Mouse (Mus musculus) forebrain, embryonic 12.5 days (tissue): ENCODE data around the gene Gm28042. TPM values are rescaled to one million over a fixed set of nuclear protein-coding genes. Genes with fewer than 3 reads are reported as not detected.

Source experiments
- ATAC-seq: fragments of 200-750 bp; cut with Nextera tagmentation; 2 replicates; pipeline ENCODE4 v1.8.0; 2017; ENCODE audit warnings: moderate TSS enrichment; ENCODE audit not compliant: low FRiP score
- H3K27ac ChIP-seq: fragments of 300-500 bp; sonication (generic); 2 replicates; pipeline ENCODE4 v1.5.1; 2016; ENCODE audit warnings: mild to moderate bottlenecking
- H3K27me3 ChIP-seq: fragments of 300-500 bp; sonication (generic); 2 replicates; pipeline ENCODE4 v1.6.1; 2016; ENCODE audit warnings: mild to moderate bottlenecking
- H3K36me3 ChIP-seq: fragments of 300-500 bp; sonication (generic); replicated peaks from 2 replicates; pipeline ENCODE4 v1.6.1; 2016; ENCODE audit warnings: mild to moderate bottlenecking
- H3K4me1 ChIP-seq: fragments of 300-500 bp; sonication (generic); 2 replicates; pipeline ENCODE4 v1.6.1; 2016
- H3K4me2 ChIP-seq: fragments of 300-500 bp; sonication (generic); 2 replicates; pipeline ENCODE4 v1.6.1; 2016; ENCODE audit warnings: mild to moderate bottlenecking, moderate library complexity
- H3K4me3 ChIP-seq: fragments of 300-500 bp; sonication (generic); replicated peaks from 2 replicates; pipeline ENCODE4 v1.5.1; 2016; ENCODE audit warnings: mild to moderate bottlenecking
- H3K9ac ChIP-seq: fragments of 300-500 bp; sonication (generic); 2 replicates; pipeline ENCODE4 v1.6.1; 2016; ENCODE audit warnings: mild to moderate bottlenecking
- H3K9me3 ChIP-seq: fragments of 300-500 bp; sonication (generic); 2 replicates; pipeline ENCODE4 v1.6.1; 2016
- WGBS: fragments of 180-500 bp; shearing (Covaris S2); methylation state at CpG from one replicate; pipeline ENCODE4 v1.1.7; 2016; 5-methylcytosine and 5-hydroxymethylcytosine counted together
- polyA plus RNA-seq: library from polyadenylated mRNA; unstranded; fragments of >200 nt; fragmentation: Nextera tagmentation; extraction: Ambion mirVana; gene quantifications from 2 replicates; pipeline ENCODE4 v1.2.1, GENCODE M21; 2016

The Gm28042 gene
- polyA plus RNA-seq, 1 experiment from 2014 or later = 7.3 TPM

DNA sequence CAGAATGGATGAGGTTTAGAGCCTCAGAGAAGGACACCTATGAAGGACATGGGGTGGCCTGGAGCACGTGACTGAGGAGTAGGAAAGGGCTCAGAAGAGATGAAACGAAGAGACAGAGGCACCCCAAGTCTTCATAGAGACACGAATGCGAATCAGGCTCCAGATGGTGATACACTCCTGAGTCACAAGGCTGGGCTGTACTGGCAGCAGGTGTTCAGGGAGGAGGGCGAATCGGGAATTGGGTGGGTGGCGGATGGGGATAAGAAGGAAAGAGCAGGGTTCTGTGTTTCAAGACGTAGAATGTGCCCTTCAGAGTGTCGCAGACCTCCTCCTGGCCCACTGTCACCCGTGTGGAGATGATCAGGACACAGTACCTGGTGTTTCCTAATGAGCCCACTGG is 38.0 kb downstream of the Gm28042 start:
- Histone ChIP-seq H3K27me3 (0 out of 2 replicates have a peak, but pooled peaks cover under 1% of the 10 kb centered on the region), H3K4me3 (no peak overlapping the region), H3K9ac (no peak overlapping the region), H3K27ac (no peak overlapping the region), H3K4me1 (no peaks in the 10 kb centered on the region; the same call in 1 of the 2 replicates), H3K9me3 (no peaks in the 10 kb centered on the region), H3K36me3 (no peaks in the 10 kb centered on the region), H3K4me2 (no peak overlapping the region)
- no peak for ATAC-seq
- WGBS = 90% methylated on average over 10 of the region's 10 CpGs

DNA sequence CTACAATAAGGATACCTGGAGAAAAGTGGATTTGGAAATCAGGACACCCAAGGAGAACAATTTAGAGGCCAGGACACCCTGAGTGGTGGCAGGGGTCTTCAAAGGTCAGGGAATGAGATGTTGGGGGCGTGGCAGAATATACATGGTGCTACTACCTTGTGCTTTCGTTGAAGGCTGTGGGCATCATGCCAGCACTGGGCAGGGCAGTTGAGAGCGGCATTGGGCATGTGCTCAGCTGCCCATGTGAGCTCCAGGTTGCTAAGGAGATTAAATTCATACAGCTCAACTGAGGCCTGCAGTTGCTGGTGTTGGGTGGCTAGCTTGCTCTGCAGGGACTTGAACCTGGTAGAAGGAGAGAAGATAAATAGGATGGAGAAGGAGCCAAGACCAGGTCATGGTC is 38.9 kb downstream of the Gm28042 start:
- no peak overlapping the region for H3K4me2 ChIP-seq
- no peak overlapping the region for H3K9ac ChIP-seq
- H3K9me3 ChIP-seq = no peaks in the 10 kb centered on the region
- no peaks in the 10 kb centered on the region; the same call in 1 of the 2 replicates for H3K4me1 ChIP-seq
- H3K36me3 ChIP-seq = no peaks in the 10 kb centered on the region
- ATAC-seq = no peak
- 87% methylated on average over 3 of the region's 3 CpGs for WGBS
- H3K27me3 ChIP-seq = 0 out of 2 replicates have a peak, but pooled peaks cover 7% of the 10 kb centered on the region
- no peak overlapping the region for H3K4me3 ChIP-seq
- H3K27ac ChIP-seq = no peak overlapping the region

DNA sequence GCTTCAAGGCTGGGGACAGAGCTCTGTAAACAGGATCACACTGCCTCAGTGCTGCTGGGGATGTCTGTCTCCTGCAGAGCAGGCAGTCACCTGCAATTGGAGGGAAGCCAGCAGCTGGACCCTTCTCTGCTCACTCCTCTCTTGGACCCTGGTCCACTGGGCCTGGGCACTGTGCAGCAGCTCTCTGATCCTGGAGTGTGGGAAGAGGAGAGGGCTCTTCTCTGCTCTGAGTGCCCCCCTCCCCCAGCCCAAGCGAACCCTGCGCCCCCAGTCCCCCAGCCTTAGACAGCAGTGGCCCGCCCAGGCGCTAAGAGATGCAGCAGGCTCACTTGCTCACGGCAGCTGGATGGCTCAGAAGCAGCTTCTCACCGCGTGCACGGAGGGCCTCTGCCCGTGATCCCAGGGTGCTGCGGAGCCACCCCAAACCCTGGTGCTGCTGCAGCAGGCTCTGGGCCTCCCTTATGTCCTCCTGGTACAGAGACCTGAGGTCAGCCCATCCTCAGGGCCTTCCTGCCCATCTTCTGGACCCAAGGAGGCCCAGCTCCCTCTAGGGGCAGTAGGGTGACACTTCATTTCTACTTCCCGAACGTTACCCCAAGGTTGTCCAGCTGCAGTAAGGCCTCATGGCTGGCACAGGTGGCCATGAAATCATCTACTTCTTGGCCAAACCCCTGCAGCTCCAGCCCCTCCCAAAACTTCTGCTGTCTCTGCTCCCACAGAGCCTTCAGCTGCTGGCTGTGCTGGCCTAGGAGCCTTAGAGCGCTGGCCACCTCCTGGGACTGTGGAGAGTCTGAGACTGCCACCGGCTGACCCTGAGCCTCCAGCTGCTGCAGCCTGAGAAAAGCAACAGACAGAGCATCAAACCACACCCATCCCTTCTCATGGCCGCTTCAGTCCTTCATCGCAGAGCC is 41.5 kb downstream of the Gm28042 start:
- ATAC-seq = peak; percentile 51
- Histone ChIP-seq H3K36me3 (no peaks in the 10 kb centered on the region), H3K9me3 (no peaks in the 10 kb centered on the region), H3K9ac (no peak overlapping the region), H3K4me1 (no peaks in the 10 kb centered on the region; the same call in 1 of the 2 replicates), H3K4me2 (no peak overlapping the region), H3K27me3 (0 out of 2 replicates have a peak, but pooled peaks cover 9% of the 10 kb centered on the region), H3K27ac (no peak overlapping the region), H3K4me3 (no peak overlapping the region)
- WGBS = 38% methylated on average over 16 of the region's 16 CpGs

DNA sequence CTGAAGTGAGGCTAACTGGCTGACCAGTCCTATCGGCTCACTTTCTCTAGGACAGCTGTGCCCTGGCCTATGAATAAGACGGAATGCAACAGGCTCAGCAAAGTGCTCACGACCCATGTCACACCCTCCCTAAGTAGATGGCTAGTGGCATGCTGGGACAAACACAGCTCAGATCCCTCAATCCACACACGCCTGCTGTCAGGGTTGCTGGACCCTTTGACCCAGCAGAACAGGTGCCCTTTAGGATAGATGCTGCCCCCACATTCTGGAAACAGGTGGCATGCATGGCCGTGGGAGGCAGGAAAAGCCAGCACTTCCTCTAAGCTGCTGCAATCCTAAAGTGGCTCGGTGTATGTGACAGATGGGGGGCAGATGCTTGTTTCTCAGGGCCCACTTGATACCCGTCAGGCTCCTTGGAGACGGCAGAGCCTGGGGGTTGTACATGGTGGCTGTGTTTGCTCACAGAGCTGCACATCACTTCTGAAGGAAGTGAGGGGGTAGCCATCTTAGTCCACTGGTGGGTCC is 42.2 kb downstream of the Gm28042 start:
- H3K27me3 ChIP-seq = peaks cover 16% of the 10 kb centered on the region
- no peak overlapping the region for H3K9ac ChIP-seq
- no peaks in the 10 kb centered on the region for H3K9me3 ChIP-seq
- no peaks in the 10 kb centered on the region for H3K36me3 ChIP-seq
- H3K4me3 ChIP-seq = no peak overlapping the region
- no peaks in the 10 kb centered on the region; the same call in 1 of the 2 replicates for H3K4me1 ChIP-seq
- no peak for ATAC-seq
- WGBS = 79% methylated on average over 8 of the region's 8 CpGs
- no peak overlapping the region for H3K27ac ChIP-seq
- no peak overlapping the region for H3K4me2 ChIP-seq

DNA sequence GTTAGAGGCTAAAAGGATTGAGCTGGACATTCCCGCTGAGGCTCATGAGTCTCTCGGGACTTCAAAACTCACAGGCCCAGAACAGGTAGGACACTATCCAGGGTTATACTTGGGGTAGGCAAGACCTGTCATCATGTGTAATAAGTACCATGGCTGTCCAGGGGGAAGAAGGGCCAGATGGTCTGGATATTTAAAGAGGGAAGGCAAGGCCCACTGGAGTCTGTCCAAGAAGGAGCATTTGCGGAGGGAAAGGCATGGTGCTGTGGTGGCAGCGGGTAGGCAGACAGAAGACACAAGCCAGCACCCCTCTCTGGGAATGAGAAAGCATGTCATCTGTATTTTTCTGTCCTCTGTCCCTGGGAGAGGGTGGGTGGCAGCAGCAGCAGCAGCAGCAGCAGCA is 46.8 kb downstream of the Gm28042 start:
- no peak overlapping the region for H3K4me2 ChIP-seq
- peaks cover 55% of the 10 kb centered on the region for H3K27me3 ChIP-seq
- no peak overlapping the region for H3K9ac ChIP-seq
- no peak overlapping the region for H3K27ac ChIP-seq
- WGBS = 91% methylated on average over 4 of the region's 4 CpGs
- H3K4me3 ChIP-seq = no peak overlapping the region
- H3K9me3 ChIP-seq = no peaks in the 10 kb centered on the region
- peaks cover 11% of the 10 kb centered on the region for H3K4me1 ChIP-seq
- no peak for ATAC-seq
- H3K36me3 ChIP-seq = no peaks in the 10 kb centered on the region

DNA sequence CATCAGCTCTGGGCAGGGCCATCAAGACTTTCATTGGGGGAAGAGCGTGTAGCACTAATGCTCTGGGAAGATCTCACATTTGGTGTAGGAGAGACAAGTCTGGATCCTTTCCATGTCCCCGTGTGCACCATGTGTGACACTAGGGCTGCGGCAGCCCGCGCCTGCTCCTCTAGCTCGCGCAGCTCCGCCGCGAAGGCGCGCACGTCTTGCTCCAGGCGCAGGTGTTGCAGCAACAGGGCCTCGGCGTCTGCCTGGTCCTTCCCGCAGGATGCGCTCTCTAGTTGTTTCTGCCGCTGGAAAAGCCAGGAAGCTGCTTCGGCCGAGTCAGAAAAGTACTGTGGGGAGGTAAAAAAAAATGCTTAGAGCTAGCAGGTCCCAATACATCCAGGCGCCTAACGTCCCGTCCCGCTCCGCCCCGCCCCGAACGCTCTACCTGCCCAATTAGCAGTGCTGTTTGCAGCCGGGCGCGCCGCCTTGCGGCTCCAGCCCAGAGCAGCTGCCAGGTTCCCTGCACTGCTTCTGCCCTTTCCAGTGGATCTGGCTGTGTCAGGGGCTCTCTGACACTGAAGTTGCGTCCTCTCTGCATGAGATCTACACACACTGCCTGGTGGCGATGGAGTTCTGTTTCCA is 48.9 kb downstream of the Gm28042 start:
- peak; percentile 67; the same call in 1 of the 2 replicates for ATAC-seq
- H3K9ac ChIP-seq = 0 out of 2 replicates have a peak overlapping the region, but pooled peaks have one; percentile 21
- H3K9me3 ChIP-seq = no peaks in the 10 kb centered on the region
- peaks cover 11% of the 10 kb centered on the region for H3K4me1 ChIP-seq
- H3K36me3 ChIP-seq = no peaks in the 10 kb centered on the region
- 1% methylated on average over 36 of the region's 36 CpGs for WGBS
- peak overlapping the region; percentile 41 for H3K4me3 ChIP-seq
- no peak overlapping the region for H3K27ac ChIP-seq
- peaks cover 50% of the 10 kb centered on the region for H3K27me3 ChIP-seq
- H3K4me2 ChIP-seq = peak overlapping the region; percentile 58

DNA sequence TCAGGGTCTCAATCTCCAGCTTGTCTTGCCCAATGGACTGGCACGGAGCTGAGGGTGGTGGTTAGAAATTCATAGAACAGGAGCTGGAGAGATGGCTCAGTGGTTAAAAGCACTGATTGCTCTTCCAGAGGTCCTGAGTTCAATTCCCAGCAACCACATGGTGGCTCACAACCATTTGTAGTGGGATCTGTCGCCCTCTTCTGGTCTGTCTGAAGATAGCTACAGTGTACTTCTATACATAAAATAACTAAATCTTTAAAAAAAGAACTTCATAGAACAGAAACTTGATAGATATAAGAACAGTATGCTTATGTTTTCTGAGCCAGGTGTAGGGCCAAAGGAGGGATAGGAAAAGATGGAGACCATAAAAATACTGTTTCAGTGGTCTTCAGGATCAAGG is 55.1 kb downstream of the Gm28042 start:
- no peak overlapping the region for H3K4me2 ChIP-seq
- H3K36me3 ChIP-seq = no peaks in the 10 kb centered on the region
- H3K27me3 ChIP-seq = peaks cover 13% of the 10 kb centered on the region
- H3K4me1 ChIP-seq = no peaks in the 10 kb centered on the region
- no peak overlapping the region for H3K27ac ChIP-seq
- no peak for ATAC-seq
- H3K9me3 ChIP-seq = no peaks in the 10 kb centered on the region
- no peak overlapping the region for H3K9ac ChIP-seq
- 76% methylated on average over 2 of the region's 2 CpGs for WGBS
- no peak overlapping the region for H3K4me3 ChIP-seq

DNA sequence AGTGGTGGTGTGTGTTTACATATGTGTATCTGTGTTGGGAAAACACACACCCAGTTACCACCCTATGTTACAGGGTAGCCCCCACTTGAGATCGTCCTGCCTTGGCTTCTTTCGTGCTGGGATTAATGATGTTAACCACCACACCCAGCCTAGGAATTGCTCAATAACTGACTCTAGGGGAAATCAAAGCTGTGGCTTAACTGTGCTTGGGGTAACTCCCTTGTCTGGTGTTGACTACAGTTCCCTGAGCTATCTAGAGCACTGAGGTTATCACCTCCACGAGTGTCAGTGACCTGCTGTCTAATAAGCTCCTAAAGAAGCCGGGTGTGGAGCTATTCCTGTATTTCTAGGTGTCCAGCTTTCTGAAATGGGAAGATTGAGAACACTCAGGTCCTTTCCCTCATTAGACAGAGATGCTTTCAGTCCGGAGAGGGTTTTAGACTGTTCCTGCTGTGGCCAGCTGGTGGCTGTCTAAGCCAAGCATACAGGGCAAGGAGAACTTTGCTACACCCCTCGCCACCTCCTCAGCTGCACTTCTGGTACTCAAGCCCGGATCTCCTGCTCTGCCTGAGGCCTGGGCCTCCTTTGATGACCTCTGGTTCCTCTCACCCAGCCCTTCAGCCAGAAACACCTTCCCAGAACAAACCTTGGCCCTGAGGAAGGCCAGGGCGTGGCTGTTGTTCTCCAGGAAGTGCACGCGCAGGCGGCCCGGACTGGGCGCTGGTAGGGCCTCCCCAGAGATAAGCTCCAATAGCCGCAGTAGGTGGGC is 57.5 kb downstream of the Gm28042 start:
- Histone ChIP-seq H3K9ac (no peak overlapping the region), H3K4me3 (no peak overlapping the region), H3K4me2 (no peak overlapping the region), H3K9me3 (no peaks in the 10 kb centered on the region), H3K27ac (no peak overlapping the region), H3K4me1 (no peaks in the 10 kb centered on the region), H3K36me3 (no peaks in the 10 kb centered on the region), H3K27me3 (0 out of 2 replicates have a peak, but pooled peaks cover 3% of the 10 kb centered on the region)
- ATAC-seq = no peak
- WGBS = 81% methylated on average over 14 of the region's 14 CpGs

DNA sequence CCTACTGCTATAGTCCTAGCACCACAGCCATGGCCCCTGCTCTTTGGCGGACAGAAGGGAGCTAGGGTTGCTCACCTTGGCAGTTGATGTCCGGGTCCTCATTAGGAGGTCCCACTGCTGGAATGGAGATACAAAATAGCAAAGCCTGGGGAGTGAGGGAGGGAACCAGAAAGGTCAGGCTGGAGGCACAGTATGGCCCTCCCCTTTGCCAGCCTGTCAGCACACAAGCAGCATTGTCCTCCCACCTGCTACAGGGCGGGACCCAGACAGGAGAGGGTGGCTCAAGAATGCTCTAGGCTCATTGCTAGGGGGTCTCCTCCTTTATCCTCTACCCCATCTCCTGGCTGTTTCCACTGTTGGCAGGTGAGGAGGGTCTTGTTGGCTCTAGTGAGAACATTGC is 58.7 kb downstream of the Gm28042 start:
- 0 out of 2 replicates have a peak, but pooled peaks cover 3% of the 10 kb centered on the region for H3K27me3 ChIP-seq
- H3K9me3 ChIP-seq = no peaks in the 10 kb centered on the region
- H3K4me1 ChIP-seq = no peaks in the 10 kb centered on the region
- H3K4me3 ChIP-seq = no peak overlapping the region
- 88% methylated on average over 3 of the region's 3 CpGs for WGBS
- H3K4me2 ChIP-seq = no peak overlapping the region
- H3K9ac ChIP-seq = no peak overlapping the region
- no peaks in the 10 kb centered on the region for H3K36me3 ChIP-seq
- no peak overlapping the region for H3K27ac ChIP-seq
- no peak for ATAC-seq

DNA sequence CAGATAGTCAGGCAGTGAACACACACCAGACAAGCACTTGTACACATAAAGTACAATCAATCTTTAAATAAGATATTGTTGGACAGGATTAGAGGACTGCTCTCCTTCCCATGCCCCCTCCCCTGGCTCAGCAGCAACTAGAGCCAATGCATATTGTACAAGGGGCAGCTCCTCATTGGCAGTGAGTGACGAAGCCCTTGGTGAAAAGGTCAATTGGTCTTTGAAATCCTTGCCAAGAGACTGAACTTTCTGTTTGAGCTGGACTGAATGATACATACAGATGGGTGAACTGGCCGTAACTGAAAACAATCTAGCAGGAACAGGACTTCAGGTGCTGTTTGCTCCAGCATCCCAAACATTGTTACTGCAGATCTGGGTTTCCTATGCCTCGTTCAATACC is 60.1 kb downstream of the Gm28042 start:
- Histone ChIP-seq H3K4me3 (no peak overlapping the region), H3K4me2 (no peak overlapping the region), H3K9me3 (no peaks in the 10 kb centered on the region), H3K27me3 (no peaks in the 10 kb centered on the region), H3K9ac (no peak overlapping the region), H3K4me1 (no peaks in the 10 kb centered on the region), H3K36me3 (no peaks in the 10 kb centered on the region), H3K27ac (no peak overlapping the region)
- no peak for ATAC-seq
- WGBS = 89% methylated on average over 3 of the region's 3 CpGs

DNA sequence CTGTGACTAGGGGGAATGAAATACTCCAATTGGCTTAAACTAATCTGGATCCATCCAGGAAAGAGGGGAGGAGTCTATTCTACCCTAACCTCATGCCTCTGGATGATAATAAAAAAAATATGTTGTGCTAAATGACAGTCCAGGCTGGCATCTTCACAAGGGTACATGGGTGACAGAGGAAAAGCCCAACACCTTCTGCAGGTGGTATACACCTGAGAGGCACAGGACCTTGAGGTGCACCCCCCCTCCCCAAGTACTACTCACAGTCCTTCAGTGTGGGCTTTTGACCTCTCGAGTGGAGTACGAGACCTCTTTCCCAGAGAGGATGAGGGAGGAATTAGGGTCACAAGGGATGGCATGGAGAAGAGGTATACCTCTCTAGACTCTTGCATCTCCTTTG is 60.6 kb downstream of the Gm28042 start:
- H3K27me3 ChIP-seq = no peaks in the 10 kb centered on the region
- H3K27ac ChIP-seq = no peak overlapping the region
- H3K4me1 ChIP-seq = no peaks in the 10 kb centered on the region
- H3K4me3 ChIP-seq = no peak overlapping the region
- H3K9ac ChIP-seq = no peak overlapping the region
- ATAC-seq = no peak
- WGBS = 95% methylated on average over 2 of the region's 2 CpGs
- no peak overlapping the region for H3K4me2 ChIP-seq
- no peaks in the 10 kb centered on the region for H3K9me3 ChIP-seq
- H3K36me3 ChIP-seq = no peaks in the 10 kb centered on the region

DNA sequence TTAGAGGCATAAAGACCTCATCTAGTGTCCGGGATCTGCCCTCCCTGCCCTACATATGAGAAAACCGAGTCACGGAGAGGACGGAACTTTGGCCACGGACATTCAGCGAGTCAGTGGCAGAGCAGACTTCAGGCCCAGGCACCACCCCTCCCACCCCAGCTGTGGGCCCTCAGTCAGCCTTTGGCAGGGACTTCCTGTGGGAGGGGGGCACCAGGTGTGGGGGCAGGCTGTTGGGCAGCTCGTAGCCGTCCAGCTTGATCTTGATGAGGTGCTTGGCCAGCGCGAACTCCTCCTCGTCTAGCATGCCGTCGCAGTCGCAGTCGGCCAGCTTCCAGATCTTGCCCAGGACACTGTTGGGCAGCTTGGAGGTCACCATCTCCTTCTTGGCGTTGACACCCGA is 63.7 kb downstream of the Gm28042 start:
- WGBS = 95% methylated on average over 17 of the region's 17 CpGs
- H3K4me1 ChIP-seq = no peaks in the 10 kb centered on the region
- H3K36me3 ChIP-seq = no peaks in the 10 kb centered on the region
- H3K4me2 ChIP-seq = no peak overlapping the region
- no peak for ATAC-seq
- H3K27ac ChIP-seq = no peak overlapping the region
- no peaks in the 10 kb centered on the region for H3K27me3 ChIP-seq
- H3K9me3 ChIP-seq = no peaks in the 10 kb centered on the region
- no peak overlapping the region for H3K4me3 ChIP-seq
- H3K9ac ChIP-seq = no peak overlapping the region
